Mouse (Mus musculus): ENCODE data around the gene Cdkal1.

Cdkal1 gene

DNA sequence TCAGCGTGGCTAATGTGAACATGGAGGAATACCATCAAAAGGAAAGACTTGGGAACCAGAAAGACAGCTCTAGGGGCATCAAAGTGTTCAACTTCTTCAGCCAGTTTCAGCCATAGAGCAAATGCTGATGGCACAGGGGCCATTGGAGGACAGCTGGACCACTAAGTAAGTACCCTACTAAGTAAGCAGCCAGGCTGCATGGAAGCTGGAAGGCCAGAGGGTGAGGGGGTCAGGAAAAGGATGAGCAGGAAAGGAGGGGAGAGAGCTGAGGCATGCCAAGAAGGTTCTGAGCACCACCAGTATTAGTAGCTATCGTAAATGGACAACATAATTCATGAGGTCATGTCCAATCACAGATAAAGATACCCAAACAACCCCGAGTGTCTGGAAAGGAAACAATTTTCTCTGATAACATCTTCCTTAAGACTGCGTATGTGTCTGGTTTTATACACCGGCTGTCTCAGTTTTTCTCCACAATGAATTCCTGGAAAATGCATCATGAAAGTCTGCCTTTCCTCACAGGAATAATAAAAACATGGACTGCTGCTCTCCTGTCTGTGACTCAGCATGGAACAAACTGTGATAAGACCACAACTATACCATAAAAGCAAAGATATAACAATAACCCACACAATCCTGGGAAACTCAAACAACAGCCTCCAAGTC, 352.9 kb downstream of the Cdkal1 start:
- DNase-seq (ENCODE audit: low read depth, low spot score): peak; percentile 68

DNA sequence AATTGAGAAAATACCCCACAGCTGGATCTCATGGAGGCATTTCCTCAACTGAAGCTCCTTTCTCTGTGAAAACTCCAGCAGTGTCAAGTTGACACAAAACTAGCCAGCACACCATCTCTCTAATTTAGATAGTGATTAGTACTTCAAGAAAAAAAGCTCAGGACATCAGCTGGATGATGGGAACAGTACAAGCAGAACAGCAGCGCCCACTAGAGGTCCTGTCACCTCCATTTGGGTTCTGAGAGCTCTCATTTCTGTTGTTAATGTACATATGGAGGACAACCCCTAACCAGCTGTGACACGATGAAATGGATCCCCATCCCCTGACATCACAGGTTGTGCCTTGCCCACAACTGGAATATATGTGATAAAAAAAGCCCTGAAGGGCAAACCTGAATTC, 354.3 kb downstream of the Cdkal1 start:
- peak; percentile 20 for DNase-seq (ENCODE audit: low read depth, low spot score)

DNA sequence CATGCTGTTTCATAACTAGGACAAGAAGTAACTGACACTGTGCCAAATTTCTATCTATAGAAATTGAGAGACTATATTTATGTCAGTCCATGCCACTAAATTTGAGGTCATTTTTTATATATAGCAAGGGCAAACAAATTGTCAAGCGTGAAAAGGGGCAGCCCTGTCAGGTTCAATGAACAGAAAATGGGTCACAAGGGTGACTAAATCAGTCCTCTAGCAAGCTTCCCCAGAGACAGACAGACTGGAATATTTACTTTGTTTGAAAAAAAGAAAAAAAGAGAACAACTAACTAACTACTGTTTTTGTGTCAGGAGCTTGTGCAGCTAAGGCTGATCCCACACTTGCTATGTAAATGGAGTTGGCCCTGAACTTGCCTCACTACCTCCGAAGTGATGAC, 355.7 kb downstream of the Cdkal1 start:
- no peak for DNase-seq (ENCODE audit: low read depth, low spot score)

DNA sequence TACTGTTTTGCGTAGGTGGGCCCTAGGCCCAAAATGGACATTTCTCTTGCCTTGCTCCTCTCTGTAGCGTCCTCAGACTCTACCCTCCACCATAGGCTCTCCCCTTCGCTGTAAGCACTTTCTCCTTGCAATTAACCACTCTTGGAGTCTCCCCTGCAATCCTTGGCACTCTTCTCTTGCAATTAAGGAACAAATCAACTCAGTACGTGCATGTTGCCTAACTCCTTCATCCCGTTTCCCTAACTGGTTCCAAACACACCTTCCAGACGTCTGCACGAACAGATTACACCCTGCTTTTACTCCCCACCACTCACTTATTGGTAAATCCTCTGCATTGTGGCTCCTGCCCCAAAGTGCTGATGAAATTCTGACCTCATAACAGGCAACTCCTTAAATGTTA, 358.2 kb downstream of the Cdkal1 start:
- peak; percentile 2 for DNase-seq (ENCODE audit: low read depth, low spot score)

DNA sequence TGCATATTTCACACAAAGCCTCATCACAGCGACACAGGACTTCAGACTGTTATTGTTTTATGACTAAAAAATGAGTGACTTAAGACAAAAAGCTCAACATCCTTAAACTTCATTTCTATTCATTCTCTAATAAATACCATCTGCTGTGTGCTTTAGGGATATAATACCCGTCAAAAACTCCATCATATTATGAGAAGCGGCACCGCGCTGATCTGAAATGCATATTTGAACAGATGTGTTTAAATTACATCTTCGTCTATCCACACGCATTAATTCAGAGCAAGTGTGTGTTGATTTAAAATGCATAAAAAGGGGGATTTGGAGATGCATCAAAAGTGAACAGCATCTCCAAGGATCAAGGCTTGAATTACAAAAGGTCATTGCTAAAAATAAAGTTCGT, 365.1 kb downstream of the Cdkal1 start:
- no peak for DNase-seq (ENCODE audit: low read depth, low spot score)

DNA sequence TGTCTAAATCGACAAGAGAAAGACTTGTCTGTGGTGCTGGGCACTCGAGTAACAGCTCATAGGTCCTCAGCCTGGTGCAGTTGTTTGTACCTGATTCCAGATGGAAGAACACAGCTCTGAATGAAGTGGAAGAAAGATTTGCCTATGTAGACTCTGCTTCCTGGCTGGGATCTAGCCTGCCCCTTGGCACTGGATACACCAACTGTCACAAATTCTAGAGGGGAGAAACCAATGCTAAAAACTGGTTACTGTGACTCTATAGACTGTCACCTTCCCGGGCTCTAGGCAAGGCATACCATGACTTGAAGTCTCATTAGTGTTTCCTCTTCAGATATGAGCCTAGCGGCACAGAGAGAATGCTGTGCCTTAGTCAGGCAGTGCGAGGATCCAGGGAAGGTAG, 366.0 kb downstream of the Cdkal1 start:
- no peak for DNase-seq (ENCODE audit: low read depth, low spot score)

DNA sequence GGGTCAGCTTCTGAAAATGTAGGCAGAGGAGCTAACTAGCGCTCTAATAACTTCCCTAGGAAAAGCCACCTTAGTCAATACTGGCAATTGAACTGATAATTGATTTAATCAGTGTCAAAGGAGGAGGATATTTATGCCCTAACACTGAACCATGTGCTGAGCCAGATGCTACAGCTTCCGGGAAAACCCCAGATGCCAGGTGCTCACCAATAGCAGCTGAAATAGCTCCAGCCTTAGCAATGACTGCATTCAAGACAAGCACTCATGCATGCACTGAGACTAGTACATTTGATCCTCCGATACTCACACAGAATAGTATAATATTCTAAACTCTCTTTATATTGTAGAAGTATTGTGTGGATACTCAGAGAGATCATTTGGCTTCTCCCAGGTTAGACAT, 368.8 kb downstream of the Cdkal1 start:
- no peak for DNase-seq (ENCODE audit: low read depth, low spot score)

DNA sequence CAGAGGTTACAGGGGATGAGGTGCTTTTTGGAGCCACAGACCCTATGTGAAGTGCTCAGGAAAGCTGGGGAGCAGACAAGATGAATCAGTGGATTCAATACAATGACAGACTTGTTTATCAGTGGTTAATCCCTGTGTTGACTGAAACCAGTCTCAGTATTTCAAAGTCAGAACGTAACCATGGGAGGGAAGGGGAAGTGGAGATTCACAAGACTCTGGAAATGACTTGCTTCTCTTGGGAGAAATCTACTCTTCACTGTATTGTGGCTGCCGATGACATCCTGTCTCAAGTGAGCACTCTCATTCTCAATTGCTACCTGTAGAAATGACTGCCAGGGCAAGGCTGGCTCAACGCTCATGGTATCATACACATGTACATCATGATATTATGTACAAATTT, 371.5 kb downstream of the Cdkal1 start:
- DNase-seq (ENCODE audit: low read depth, low spot score): no peak

DNA sequence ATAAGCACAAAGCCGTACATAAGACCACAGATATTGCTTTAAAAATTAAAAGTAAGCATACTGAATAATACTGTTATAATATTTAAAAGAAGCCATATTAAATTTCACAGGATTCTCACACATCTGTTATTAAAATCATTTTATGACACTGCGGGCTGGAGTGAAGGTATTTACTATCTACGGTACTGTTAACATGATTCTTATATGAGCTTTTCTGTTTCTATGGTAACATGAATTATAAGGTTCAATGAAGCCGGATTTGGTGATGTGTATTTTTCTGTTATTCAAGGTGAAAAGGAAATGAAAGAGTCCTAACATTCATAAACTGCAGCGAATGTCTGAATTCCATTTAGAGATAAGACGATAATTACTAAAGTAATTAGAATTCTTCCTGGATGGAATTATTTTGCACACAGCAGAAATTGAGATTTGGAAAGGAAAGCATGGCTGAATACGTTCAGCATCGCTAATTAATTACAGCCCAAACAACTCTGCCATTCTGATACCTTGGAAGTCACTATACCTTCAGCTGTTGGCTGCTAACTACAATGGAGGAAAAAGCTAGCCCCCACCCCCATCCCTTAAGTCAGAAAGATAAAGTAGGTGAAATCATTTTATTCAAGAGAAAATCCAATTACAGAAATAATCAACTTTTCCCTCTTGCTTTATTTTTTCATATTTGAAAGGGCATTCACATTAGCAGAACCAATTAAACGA, 373.2 kb downstream of the Cdkal1 start:
- no peak for DNase-seq (ENCODE audit: low read depth, low spot score)

DNA sequence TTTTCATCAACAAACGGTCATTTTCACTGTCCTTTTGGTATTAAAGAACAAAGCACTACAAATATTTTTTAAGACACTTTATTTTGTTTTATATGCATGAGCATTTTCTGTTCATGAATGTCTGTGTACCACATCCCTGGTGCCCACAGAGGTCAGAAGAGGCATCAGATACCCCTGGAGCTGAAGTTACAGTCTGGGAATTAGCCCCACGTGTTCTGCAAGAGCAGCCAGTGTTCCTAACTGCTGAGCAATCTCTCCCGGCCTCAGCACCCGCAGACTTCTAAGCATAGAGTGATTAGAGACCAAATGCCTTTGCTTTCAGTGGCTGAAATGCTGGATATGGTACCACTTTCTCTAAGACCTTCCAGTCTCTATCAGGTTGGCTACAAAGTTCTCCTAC, 379.1 kb downstream of the Cdkal1 start:
- DNase-seq (ENCODE audit: low read depth, low spot score): no peak

DNA sequence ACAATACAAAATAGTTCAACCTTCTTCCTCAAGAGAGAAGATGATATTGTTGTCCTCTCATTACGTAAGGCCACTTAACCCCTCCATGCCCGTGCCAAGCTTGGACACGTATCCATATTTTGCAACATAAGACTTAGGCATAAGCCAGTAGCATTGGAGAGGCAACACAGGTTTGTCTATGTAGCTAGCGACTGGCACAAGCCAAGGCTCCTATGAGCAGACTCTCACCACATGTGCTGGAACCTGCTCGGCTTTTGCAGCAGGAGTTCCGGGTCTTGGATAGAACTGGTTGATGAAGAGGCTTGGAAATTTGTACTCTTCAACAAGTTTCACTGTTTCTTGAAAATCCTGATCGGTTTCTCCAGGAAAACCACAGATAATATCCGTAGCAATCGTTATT, 381.2 kb downstream of the Cdkal1 start:
- DNase-seq (ENCODE audit: low read depth, low spot score): no peak

DNA sequence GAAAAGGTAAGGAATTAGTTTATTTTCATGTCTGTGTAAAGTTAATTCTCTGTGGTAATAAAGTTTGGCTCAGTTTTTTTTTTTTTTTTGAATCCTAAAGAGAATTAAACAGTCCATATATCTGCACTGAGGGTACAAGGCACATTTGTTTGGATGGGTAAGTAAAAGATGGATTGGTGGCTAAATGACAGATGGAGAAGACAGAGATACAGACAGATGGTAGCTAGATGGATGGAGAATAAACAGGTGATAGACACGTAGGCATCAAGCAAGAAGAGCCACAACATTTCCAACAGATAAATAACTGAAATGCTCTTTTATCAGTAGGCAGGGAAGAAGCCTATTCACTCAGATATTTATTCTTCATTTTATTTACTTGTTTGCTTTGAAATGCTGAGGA, 381.7 kb downstream of the Cdkal1 start:
- DNase-seq (ENCODE audit: low read depth, low spot score): no peak

DNA sequence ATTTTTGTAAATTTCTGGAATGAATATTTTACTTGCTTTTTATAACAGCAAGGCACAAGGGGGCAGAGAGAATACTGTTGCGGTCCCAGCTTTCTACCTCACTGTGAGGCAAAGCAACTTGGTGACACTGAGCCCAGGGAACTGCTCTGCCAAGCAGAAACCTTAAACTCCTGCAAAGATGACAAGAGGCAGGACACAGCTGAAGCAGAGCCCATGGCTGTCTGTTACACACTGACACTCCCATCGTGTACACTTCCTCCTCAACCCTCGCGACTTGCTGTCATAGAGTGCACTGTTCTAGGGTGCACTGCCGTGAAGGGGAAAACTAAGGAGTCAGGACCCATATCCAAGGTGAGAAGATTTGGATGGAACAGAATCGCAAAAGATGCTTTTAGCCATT, 393.2 kb downstream of the Cdkal1 start:
- no peak for DNase-seq (ENCODE audit: low read depth, low spot score)

DNA sequence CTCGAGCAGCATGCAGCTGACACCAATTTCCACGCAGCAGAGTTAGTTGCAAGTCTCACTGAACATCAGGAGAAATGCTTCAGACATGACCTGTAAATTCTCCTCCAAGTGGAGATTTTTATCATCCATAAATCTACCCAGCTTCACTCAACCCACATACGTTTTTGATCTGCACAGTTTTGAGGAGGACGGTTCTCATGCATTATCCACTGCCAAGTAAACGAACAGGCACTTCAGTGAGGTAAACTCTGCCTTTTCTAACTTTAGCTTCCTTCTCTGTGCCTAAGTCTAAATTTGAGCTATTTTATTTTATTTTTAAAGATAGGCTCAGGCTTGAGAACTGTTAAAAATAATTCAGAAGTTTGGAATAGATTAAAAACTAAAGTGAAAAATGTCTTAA, 394.7 kb downstream of the Cdkal1 start:
- DNase-seq (ENCODE audit: low read depth, low spot score): no peak

DNA sequence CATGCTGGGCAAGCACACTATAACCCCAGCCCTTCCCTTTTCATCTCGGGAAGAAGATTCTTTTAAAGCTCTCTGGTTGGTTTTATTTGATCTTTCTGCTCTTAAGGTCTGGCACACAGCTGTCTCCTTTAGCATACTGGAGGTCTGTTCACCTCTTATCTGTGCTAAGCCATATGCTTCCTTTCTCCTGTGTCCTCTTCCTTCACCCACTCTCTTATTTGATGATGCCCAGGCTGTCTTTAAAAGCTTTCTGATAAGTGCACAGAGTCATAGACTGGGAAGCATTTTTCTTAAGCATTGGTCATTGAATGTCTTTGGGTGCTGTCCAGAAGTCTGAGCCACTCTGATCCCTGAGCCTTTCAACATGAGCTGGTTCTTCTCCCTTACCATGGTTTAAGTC, 397.1 kb downstream of the Cdkal1 start:
- peak; percentile 9 for DNase-seq (ENCODE audit: low read depth, low spot score)

DNA sequence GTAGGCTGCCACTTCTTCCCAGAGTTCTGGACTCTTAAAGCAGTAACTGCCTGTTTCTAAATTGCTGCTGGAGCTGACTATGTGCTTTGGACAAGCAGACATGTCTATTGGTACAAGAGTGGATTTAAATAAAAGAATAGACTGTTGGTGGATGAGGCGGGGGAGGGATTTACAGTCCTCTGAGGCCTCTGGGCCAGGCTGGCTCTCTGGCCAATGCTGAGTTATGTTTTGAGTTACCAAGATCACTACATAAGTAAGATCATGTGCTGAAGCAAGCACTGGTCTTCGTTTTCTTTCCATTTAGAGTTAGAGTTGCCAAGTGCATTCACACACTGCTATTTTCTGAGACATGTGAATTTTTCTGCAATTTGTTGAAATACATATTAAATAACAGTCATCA, 418.4 kb downstream of the Cdkal1 start:
- DNase-seq (ENCODE audit: low read depth, low spot score): no peak

DNA sequence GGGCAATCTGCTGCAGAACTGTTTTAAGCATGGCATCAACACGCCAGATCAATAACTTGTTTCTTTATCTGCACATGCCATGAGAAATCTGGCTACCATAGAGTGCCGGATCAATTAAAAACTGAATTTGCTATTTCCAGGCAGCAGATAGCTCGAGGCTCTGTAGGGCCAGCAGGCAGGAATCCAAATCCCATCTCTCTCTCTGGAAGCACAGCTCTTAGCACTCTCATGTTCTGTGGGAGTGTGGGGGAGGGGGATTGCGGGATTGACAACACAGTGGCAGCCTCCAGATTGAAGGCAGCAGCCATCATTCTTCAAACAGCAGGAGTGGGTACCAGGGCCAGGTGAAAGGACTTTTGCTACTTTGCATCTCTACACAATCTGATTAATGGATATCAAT, 420.7 kb downstream of the Cdkal1 start:
- no peak for DNase-seq (ENCODE audit: low read depth, low spot score)

DNA sequence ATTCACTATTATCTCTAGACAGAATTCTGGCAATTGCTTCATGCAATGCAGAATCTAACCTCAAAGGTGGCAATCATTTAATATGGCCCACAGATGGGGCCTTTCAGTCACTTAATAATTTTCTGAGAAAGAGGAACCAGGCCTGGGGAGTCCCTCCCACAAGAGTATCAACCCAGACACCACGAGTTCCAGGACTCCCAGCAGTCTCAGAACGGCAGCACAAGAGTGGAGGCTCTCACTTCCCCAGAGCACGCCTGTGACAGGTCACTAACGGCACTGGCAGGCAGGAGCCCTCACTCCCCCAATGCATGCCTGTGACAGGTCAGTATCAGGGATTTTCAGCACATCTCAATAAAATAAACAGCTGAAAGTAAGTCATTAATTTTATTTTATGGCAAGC, 424.6 kb downstream of the Cdkal1 start:
- DNase-seq (ENCODE audit: low read depth, low spot score): no peak

DNA sequence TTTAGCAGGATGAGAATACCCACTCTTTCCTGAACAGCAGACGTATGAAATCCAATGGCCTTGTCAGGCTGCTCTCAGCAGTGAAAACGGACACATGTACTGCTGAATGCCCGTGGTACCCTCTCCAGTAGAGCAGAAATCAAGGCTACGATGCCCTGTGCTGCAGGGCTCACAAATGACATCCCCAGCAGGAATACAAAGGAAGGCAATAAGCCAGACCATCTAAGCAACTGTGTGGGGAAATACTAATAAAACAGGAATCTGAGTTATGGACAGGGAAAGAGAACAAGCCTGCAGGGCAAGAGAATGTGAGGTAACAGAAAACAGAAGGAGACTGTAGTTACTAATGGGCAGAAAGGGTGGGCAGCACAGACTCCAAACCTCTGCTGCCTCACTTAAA, 425.6 kb downstream of the Cdkal1 start:
- DNase-seq (ENCODE audit: low read depth, low spot score): peak; percentile 47

DNA sequence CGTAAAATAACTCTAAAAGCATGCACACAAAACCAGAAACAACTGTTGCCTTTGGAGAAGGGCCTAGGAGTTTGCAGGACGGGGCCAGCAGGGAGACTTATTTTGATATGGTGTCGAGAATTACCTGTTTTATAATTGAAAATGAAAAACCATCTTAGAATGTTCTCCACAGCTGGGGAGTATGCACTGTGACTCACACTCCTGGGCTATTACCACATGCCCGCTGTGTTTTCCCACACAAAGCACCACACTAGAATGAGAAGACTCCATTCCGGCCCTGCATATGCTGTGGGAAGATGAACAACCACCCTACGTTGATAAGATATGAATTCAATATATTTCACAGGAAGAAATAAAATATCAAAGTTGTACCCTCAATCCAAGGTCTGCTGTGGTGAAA, 426.3 kb downstream of the Cdkal1 start:
- no peak for DNase-seq (ENCODE audit: low read depth, low spot score)

DNA sequence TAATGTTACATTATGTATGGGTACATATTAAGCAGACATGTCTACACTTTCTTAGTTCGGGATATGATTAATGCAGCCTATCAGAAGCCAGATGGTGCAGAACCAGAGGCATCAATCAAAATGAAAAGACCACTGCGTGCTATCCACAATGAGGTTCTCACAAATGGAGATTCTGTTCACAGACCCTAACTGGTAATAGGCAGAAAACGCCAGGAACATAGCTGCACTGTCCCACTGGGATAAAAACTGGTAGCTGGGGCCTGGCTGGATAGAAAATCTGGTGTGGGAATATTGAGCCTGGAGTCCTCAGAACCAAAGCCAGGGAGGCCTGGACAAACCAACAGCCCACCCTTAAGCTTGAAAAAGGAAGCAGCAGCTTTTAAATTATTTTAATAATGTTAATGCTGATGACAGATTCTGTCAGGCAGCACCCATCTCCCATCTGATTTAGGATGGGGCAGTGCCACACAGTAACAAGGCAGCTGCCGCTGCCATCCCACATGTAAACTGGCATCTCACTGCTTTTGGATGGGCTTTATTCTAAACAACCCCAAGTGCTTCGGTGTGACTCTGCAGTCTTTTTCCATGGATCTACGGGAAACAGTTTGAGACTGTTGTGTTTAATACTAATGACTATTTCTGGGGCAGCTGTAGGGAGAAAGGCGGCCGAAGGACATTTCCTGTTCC, 438.9 kb downstream of the Cdkal1 start:
- no peak for DNase-seq (ENCODE audit: low read depth, low spot score)

DNA sequence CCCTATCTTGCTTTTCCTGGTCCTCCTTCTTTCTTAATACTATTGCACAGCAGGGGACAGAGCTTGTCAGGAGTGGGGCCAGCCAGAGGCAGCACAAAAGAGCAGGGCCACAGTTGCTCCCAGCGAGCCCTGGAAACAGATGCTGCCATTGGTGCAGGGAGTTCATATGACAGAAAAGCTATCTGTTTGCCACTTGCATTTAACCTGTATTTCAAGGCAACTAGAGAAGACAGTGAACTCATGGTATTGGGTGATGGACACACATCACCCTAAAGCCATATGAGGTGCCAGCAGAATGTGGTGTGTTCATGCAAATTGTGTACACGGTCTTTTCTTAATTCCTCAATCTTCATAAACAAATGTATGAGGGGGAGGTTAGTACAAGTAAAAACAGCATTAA, 439.5 kb downstream of the Cdkal1 start:
- DNase-seq (ENCODE audit: low read depth, low spot score): no peak

DNA sequence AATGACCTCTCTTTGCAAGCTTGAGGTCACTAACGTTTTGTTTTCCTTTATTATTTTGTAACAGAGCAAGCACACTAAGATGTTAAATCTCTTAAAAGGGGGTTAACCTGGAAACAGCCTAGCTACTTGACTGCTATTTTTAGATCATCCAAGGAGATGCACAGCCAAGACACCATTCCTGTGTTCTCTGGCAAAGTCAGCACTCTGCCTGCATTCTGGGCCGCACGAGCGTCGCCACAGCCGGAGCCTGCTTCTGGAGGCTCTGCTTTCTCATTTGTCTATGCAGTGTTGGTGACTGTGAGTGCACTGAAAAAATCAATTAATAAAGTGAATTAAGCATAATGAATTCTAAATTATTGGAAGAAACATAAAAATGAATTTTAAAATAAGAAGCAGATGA, 440.6 kb downstream of the Cdkal1 start:
- no peak for DNase-seq (ENCODE audit: low read depth, low spot score)
